Mouse (Mus musculus) heart, embryonic 12.5 days (tissue): ENCODE results near the gene Ahnak. TPM values are rescaled to one million over a fixed set of nuclear protein-coding genes. Genes with fewer than 3 reads are reported as not detected.
"Not testable (repeated sequence)": the region's sequence is repeated elsewhere in the genome, so short reads cannot be mapped to it uniquely, and the experiment has no call there.

ENCODE experiments used
- ATAC-seq: fragments of 200-750 bp; cut with Nextera tagmentation; 2 replicates; pipeline ENCODE4 v1.8.0; 2017; ENCODE audit warnings: moderate TSS enrichment, moderate library complexity; ENCODE audit not compliant: insufficient number of reproducible peaks, low FRiP score
- H3K27ac ChIP-seq: fragments of 300-500 bp; sonication (generic); 2 replicates; pipeline ENCODE4 v1.5.1; 2016; ENCODE audit warnings: mild to moderate bottlenecking, moderate library complexity; ENCODE audit not compliant: poor library complexity, severe bottlenecking
- H3K27me3 ChIP-seq: fragments of 300-500 bp; sonication (generic); replicated peaks from 2 replicates; pipeline ENCODE4 v1.6.1; 2016; ENCODE audit warnings: mild to moderate bottlenecking, moderate library complexity
- H3K36me3 ChIP-seq: fragments of 300-500 bp; sonication (generic); 2 replicates; pipeline ENCODE4 v1.6.1; 2016; ENCODE audit warnings: mild to moderate bottlenecking, moderate library complexity
- H3K4me1 ChIP-seq: fragments of 300-500 bp; sonication (generic); replicated peaks from 2 replicates; pipeline ENCODE4 v1.6.1; 2016; ENCODE audit warnings: mild to moderate bottlenecking
- H3K4me2 ChIP-seq: fragments of 300-500 bp; sonication (generic); 2 replicates; pipeline ENCODE4 v1.6.1; 2016; ENCODE audit warnings: mild to moderate bottlenecking, moderate library complexity
- H3K4me3 ChIP-seq: fragments of 300-500 bp; sonication (generic); 2 replicates; pipeline ENCODE4 v1.5.1; 2016; ENCODE audit warnings: mild to moderate bottlenecking
- H3K9ac ChIP-seq: fragments of 300-500 bp; sonication (generic); 2 replicates; pipeline ENCODE4 v1.6.1; 2016; ENCODE audit warnings: mild to moderate bottlenecking, moderate library complexity
- H3K9me3 ChIP-seq: fragments of 300-500 bp; sonication (generic); replicated peaks from 2 replicates; pipeline ENCODE4 v1.6.1; 2016; ENCODE audit warnings: mild to moderate bottlenecking, moderate library complexity
- WGBS: fragments of 180-500 bp; shearing (Covaris S2); methylation state at CpG from one replicate; pipeline ENCODE4 v1.1.7; 2016; 5-methylcytosine and 5-hydroxymethylcytosine counted together
- polyA plus RNA-seq: library from polyadenylated mRNA; unstranded; fragments of >200 nt; fragmentation: Nextera tagmentation; extraction: Ambion mirVana; gene quantifications from 2 replicates; pipeline ENCODE4 v1.2.1, GENCODE M21; 2016

Gene Ahnak
- polyA plus RNA-seq, 1 experiment from 2014 or later, result 27.1 TPM

DNA sequence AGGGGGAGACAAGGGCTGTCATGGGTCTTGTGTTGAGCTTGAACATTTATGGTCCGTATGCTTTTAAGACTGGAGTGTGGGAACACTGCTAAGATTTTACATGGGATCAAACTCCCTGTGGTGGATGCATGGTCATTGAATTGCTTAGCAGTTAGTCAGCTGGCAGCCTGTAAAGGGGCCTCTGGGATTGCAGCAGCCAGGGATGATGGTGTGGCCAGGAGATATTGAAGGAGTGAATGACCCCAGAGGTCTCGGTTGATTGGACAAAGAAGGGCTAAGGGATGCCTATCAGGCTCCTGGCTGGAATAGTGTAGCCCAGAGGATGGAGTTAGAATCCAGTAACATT lies 93.9 kb downstream of the Ahnak start:
- ATAC-seq, result no peak
- no peak overlapping the region; the same call in 1 of the 2 replicates for H3K4me3 ChIP-seq
- no peaks in the 10 kb centered on the region for H3K27me3 ChIP-seq
- peak overlapping the region; percentile 38; the same call in 1 of the 2 replicates for H3K9ac ChIP-seq
- no peak overlapping the region for H3K27ac ChIP-seq
- H3K9me3 ChIP-seq, result no peaks in the 10 kb centered on the region
- 70% methylated on average over 2 of the region's 2 CpGs for WGBS
- H3K36me3 ChIP-seq, result no peaks in the 10 kb centered on the region
- peaks cover 24% of the 10 kb centered on the region for H3K4me1 ChIP-seq
- H3K4me2 ChIP-seq, result peak overlapping the region; percentile 51

DNA sequence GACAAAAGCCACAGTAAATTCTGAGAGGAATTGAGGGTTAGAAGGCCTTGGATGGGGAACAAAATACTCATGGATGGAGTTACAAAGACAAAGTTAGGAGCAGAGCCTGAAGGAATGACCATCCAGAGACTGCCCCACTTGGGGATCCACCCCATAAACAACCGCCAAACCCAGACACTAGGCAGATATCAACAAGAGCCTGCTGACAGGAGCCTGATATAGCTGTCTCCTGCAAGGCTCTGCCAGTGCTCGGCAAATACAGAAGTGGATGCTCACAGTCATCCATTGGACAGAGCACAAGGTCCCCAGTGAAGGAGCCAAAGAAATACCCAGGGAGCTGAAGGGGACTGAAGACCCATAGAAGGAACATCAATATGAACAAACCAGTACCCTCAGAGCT lies 94.8 kb downstream of the Ahnak start:
- not testable (repeated sequence) for H3K9ac ChIP-seq, H3K4me2 ChIP-seq, H3K27ac ChIP-seq, H3K27me3 ChIP-seq, H3K4me3 ChIP-seq, H3K9me3 ChIP-seq, H3K36me3 ChIP-seq, ATAC-seq
- WGBS, result 6% methylated on average over 2 of the region's 2 CpGs
- peaks cover 24% of the 10 kb centered on the region for H3K4me1 ChIP-seq

- Histone ChIP-seq H3K36me3 (no peaks in the 10 kb centered on the region), H3K9me3 (no peaks in the 10 kb centered on the region), H3K27ac (no peak within 1 kb of the TSS), H3K27me3 (no peaks in the 10 kb centered on the region), H3K4me3 (no peak within 1 kb of the TSS), H3K9ac (no peak within 1 kb of the TSS), H3K4me1 (peaks cover 11% of the 10 kb centered on the region), H3K4me2 (no peak within 1 kb of the TSS)
- 78% methylated on average over 4 of the region's 4 CpGs for WGBS
- ATAC-seq, result no peak
Observed at GRCm38 (mm10) chr19:9087821-9088220, 98.7 kb downstream of the Ahnak start, which contains the start of gene Scgb1a1. Scgb1a1 (minus strand) TSS chr19:9087958.

- H3K9ac ChIP-seq, result no peak overlapping the region
- no peak overlapping the region for H3K4me3 ChIP-seq
- no peak overlapping the region for H3K4me2 ChIP-seq
- ATAC-seq, result no peak
- H3K4me1 ChIP-seq, result no peaks in the 10 kb centered on the region
- WGBS, result 59% methylated on average over 4 of the region's 4 CpGs
- no peaks in the 10 kb centered on the region for H3K27me3 ChIP-seq
- H3K36me3 ChIP-seq, result no peaks in the 10 kb centered on the region
- H3K9me3 ChIP-seq, result no peaks in the 10 kb centered on the region
- H3K27ac ChIP-seq, result no peak overlapping the region
Observed at GRCm38 (mm10) chr19:9090191-9090590, 101.1 kb downstream of the Ahnak start.

GRCm38 (mm10) chr19:9090709-9091108 lies 101.6 kb downstream of the Ahnak start:
- H3K4me1 ChIP-seq, result no peaks in the 10 kb centered on the region
- no peaks in the 10 kb centered on the region for H3K9me3 ChIP-seq
- H3K4me3 ChIP-seq, result no peak overlapping the region
- ATAC-seq, result no peak
- H3K36me3 ChIP-seq, result no peaks in the 10 kb centered on the region
- H3K4me2 ChIP-seq, result no peak overlapping the region
- 61% methylated on average over 2 of the region's 2 CpGs for WGBS
- no peaks in the 10 kb centered on the region for H3K27me3 ChIP-seq
- H3K27ac ChIP-seq, result no peak overlapping the region
- H3K9ac ChIP-seq, result no peak overlapping the region

DNA sequence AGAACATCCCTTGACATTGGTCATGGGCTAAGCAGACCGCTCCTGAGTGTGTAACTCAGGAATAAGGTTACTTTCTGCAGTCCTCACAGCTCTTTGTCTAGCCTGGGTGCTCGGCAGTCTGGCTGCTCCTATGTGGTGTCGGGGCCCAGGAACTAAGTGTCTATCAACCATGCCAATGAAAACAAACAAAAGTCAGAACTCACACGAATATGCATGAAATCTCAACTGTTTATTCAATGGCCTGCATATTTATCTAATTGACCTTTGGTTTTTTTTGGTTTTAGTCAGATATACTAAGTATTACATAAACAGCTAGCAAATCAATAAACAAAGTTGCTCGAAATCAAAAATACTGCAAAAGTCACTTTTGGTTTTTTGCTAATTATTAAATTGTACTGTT lies 106.0 kb downstream of the Ahnak start:
- peaks cover 7% of the 10 kb centered on the region for H3K4me1 ChIP-seq
- WGBS, result 66% methylated on average over 5 of the region's 5 CpGs
- no peak overlapping the region for H3K4me2 ChIP-seq
- no peak overlapping the region for H3K27ac ChIP-seq
- H3K36me3 ChIP-seq, result no peaks in the 10 kb centered on the region
- no peak overlapping the region for H3K9ac ChIP-seq
- H3K27me3 ChIP-seq, result no peaks in the 10 kb centered on the region
- no peak overlapping the region for H3K4me3 ChIP-seq
- no peak for ATAC-seq
- H3K9me3 ChIP-seq, result no peaks in the 10 kb centered on the region

DNA sequence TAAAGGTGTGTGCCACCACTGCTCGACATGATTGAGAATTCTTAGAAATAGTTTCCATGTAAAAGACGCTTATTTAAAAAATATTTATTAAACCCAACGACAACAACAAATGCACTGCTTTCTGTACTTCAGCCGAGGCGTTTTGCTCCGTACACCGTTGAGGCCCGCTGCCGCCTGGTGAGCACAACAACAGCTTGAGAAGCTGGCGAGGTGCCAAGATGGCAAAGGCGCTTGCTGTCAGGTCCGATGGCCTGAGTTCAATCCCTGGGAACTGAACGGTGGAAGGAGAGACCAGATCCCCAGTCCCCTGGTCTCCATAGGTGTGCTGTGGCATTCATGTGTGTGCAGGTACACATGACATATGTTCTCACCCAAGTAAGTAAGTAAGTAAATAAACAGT lies 108.4 kb downstream of the Ahnak start:
- ATAC-seq, result 0 out of 2 replicates have a peak, but pooled peaks have one; percentile 18

GRCm38 (mm10) chr19:9099751-9100150 lies 110.7 kb downstream of the Ahnak start:
- WGBS, result 85% methylated on average over 8 of the region's 8 CpGs
- Histone ChIP-seq H3K4me1 (peaks cover 7% of the 10 kb centered on the region), H3K4me3 (no peak overlapping the region), H3K9me3 (no peaks in the 10 kb centered on the region), H3K36me3 (no peaks in the 10 kb centered on the region), H3K9ac (no peak overlapping the region), H3K27me3 (no peaks in the 10 kb centered on the region), H3K27ac (no peak overlapping the region), H3K4me2 (no peak overlapping the region)
- no peak for ATAC-seq

More for the DNA sequence above, 108.4 kb downstream of the Ahnak start:
- Histone ChIP-seq H3K9ac (no peak overlapping the region), H3K27ac (no peak overlapping the region), H3K27me3 (no peaks in the 10 kb centered on the region), H3K36me3 (no peaks in the 10 kb centered on the region), H3K4me3 (no peak overlapping the region), H3K9me3 (no peaks in the 10 kb centered on the region), H3K4me2 (no peak overlapping the region), H3K4me1 (peaks cover 7% of the 10 kb centered on the region)
- WGBS, result 79% methylated on average over 13 of the region's 13 CpGs

- no peaks in the 10 kb centered on the region for H3K36me3 ChIP-seq
- no peak overlapping the region for H3K4me2 ChIP-seq
- H3K4me1 ChIP-seq, result peaks cover 7% of the 10 kb centered on the region
- H3K27ac ChIP-seq, result no peak overlapping the region
- WGBS, result 78% methylated on average over 17 of the region's 17 CpGs
- no peaks in the 10 kb centered on the region for H3K27me3 ChIP-seq
- no peaks in the 10 kb centered on the region for H3K9me3 ChIP-seq
- H3K9ac ChIP-seq, result no peak overlapping the region
- no peak overlapping the region for H3K4me3 ChIP-seq
- no peak for ATAC-seq
Observed at GRCm38 (mm10) chr19:9100297-9101061, 111.4 kb downstream of the Ahnak start.

GRCm38 (mm10) chr19:9101062-9101457 lies 112.0 kb downstream of the Ahnak start:
- Histone ChIP-seq H3K4me1 (peaks cover 11% of the 10 kb centered on the region), H3K4me3 (no peak overlapping the region), H3K4me2 (no peak overlapping the region), H3K27ac (no peak overlapping the region), H3K27me3 (no peaks in the 10 kb centered on the region), H3K9me3 (no peaks in the 10 kb centered on the region), H3K9ac (no peak overlapping the region), H3K36me3 (no peaks in the 10 kb centered on the region)
- 73% methylated on average over 2 of the region's 2 CpGs for WGBS
- ATAC-seq, result no peak

GRCm38 (mm10) chr19:9103986-9104385 lies 114.9 kb downstream of the Ahnak start:
- Histone ChIP-seq H3K36me3 (no peaks in the 10 kb centered on the region), H3K4me1 (peaks cover 28% of the 10 kb centered on the region), H3K4me3 (no peak overlapping the region), H3K27ac (no peak overlapping the region), H3K27me3 (no peaks in the 10 kb centered on the region), H3K4me2 (no peak overlapping the region), H3K9ac (no peak overlapping the region), H3K9me3 (no peaks in the 10 kb centered on the region)
- WGBS, result 75% methylated on average over 4 of the region's 4 CpGs
- ATAC-seq, result no peak
